10 mouse cellular contexts compared by ENCODE assay signal in the genomic region with DNA sequence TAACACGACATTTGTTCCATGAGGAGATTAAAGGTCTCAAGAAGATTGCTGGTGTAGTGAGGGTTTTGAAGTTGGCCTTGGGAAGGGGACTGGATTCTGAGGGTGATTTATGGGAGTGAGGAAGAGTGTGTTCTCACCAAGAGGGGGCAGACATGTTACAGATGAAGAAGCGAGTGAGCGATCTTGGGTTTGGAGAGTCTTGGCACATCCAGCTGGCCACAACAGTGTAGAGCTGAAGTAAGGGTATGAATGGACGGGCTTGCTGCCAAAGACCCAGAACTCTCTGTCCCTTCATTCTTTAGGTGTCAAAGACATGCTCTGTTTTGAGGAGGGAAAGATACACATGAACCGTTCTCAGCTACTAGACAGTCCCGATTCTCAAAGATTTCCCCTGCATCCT. TPM values are rescaled to one million over a fixed set of nuclear protein-coding genes. Genes with fewer than 3 reads are reported as not detected.
A peak's percentile ranks its signal among the peaks of the same experiment; 100 is the strongest.
DNase-seq lines count a peak whose midpoint lies in the region; ATAC-seq lines count a peak whose summit lies in the region.
"Had no signal": no experiment of that assay in that cellular context is flagged by ENCODE, and none has a peak within 500 bp of the region (broad histone marks: within the 10 kb centered on the region; RNA-seq: fewer than 3 reads in every experiment).

No protein-coding gene starts in this region.

- peaks cover 5% of the 10 kb centered on the region; the same call in 1 of the 2 replicates for H3K4me1 ChIP-seq in embryonic facial prominence, embryonic 15.5 days

- DNase-seq in cerebellum, adult 18-20 months = peak; percentile 29 to 37
- DNase-seq in 416B (ENCODE audit: low read depth) = peak; percentile 10
- DNase-seq in heart, postnatal 14 days = peak; percentile 72 to 73
- DNase-seq in left cerebral cortex, adult 18-20 months (ENCODE audit: low spot score in 2 of 2) = peak; percentile 30 to 44
- peak; percentile 90 to 91 for DNase-seq in right cerebral cortex, postnatal 10 days (ENCODE audit: low spot score in 2 of 2)
- no peak for DNase-seq in urinary bladder, postnatal 25 days (ENCODE audit: low spot score)

- no peak overlapping the region for H3K4me2 ChIP-seq in embryonic facial prominence, embryonic 15.5 days (replicated peaks)
- H3K4me2 ChIP-seq: embryonic facial prominence, embryonic 12.5 days had no signal

- intact Hi-C loops in heart, postnatal 14 days (cut with DNase I) = loop anchor here (1.0 to 5.0 kb wide), 3 partner anchors 86 to 101 kb away; a partner anchor contains a TSS

- 71% methylated on average over 6 of the region's 6 CpGs for WGBS in embryonic facial prominence, embryonic 15.5 days

- H3K9me3 ChIP-seq in embryonic facial prominence, embryonic 15.5 days (replicated peaks) = no peaks in the 10 kb centered on the region
- H3K9me3 ChIP-seq: embryonic facial prominence, embryonic 12.5 days had no signal

- ATAC-seq in cerebellum, adult (ENCODE audit: insufficient number of reproducible peaks, low FRiP score, low TSS enrichment) = no peak; the same call in 1 of the 2 replicates
- no peak for ATAC-seq in embryonic facial prominence, embryonic 15.5 days (ENCODE audit: insufficient number of reproducible peaks, low FRiP score, low TSS enrichment, low read depth)

- no peak overlapping the region for H3K9ac ChIP-seq in embryonic facial prominence, embryonic 15.5 days
- H3K9ac ChIP-seq: embryonic facial prominence, embryonic 12.5 days had no signal

- no peak overlapping the region for H3K4me3 ChIP-seq in embryonic facial prominence, embryonic 15.5 days (replicated peaks)
- H3K4me3 ChIP-seq: embryonic facial prominence, embryonic 12.5 days had no signal

- H3K27me3 ChIP-seq in embryonic facial prominence, embryonic 15.5 days = no peaks in the 10 kb centered on the region
- H3K27me3 ChIP-seq: embryonic facial prominence, embryonic 12.5 days had no signal

- H3K36me3 ChIP-seq in embryonic facial prominence, embryonic 15.5 days = no peaks in the 10 kb centered on the region
- H3K36me3 ChIP-seq: embryonic facial prominence, embryonic 12.5 days had no signal

- H3K27ac ChIP-seq in embryonic facial prominence, embryonic 15.5 days (replicated peaks) = 0 out of 2 replicates have a peak overlapping the region, but pooled peaks have one; percentile 28
- H3K27ac ChIP-seq: embryonic facial prominence, embryonic 12.5 days; macrophage had no signal

RNA-seq across cellular contexts. Expression of a gene that starts 34.2 kb away (rescaled TPM):
- not detected in 2 replicates for polyA plus RNA-seq in embryonic facial prominence, embryonic 15.5 days (2015; fragmentation: Nextera tagmentation; extraction: Ambion mirVana)
- not detected for total RNA-seq in heart, postnatal 14 days (2021)
- not detected for total RNA-seq in left cerebral cortex, adult 18-20 months (2021)
- polyA plus RNA-seq: embryonic facial prominence, embryonic 12.5 days; macrophage had no signal
